ENCODE assay signal across 8 mouse cellular contexts in the genomic region with DNA sequence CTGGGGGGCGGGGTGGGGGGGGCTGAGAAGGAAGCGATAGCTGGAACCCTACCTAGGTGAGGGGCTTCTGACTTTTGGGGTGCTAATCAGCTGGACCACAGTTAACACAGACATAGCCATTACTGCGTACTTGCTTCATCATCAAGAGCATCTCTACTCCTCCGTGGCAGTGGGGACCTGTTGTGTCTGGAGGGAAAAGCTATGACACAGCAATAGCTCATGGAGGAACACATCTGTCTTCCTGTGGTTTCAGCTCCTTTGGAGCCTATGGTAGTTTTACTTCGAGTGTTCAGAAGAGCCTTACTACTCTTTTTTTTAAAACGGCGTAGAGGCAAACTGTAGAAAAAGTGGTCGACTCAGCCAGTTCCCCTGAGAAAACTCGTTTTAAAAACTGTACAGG. TPM values are rescaled to one million over a fixed set of nuclear protein-coding genes. Genes with fewer than 3 reads are reported as not detected.
A peak's percentile ranks its signal among the peaks of the same experiment; 100 is the strongest.
DNase-seq lines count a peak whose midpoint lies in the region; ATAC-seq and TF ChIP-seq lines count a peak whose summit lies in the region.

No protein-coding gene starts in this region.

- H3ac ChIP-seq in myocyte (ENCODE audit: control insufficient read depth, insufficient read length) = peak overlapping the region; percentile 89

- H3K4me3 ChIP-seq in kidney, embryonic 16.5 days (ENCODE audit: low read length) = peak overlapping the region; percentile 86
- H3K4me3 ChIP-seq in cortical plate, adult 2 months (ENCODE audit: insufficient read depth, low read length) = peak overlapping the region; percentile 72
- peak overlapping the region; percentile 74 for H3K4me3 ChIP-seq in hindbrain, embryonic 16.5 days (ENCODE audit: low read length)
- H3K4me3 ChIP-seq in myocyte = peak overlapping the region; percentile 46

- H3K9ac ChIP-seq in kidney, embryonic 16.5 days (replicated peaks; ENCODE audit: low read length) = peak overlapping the region; percentile 91
- peak overlapping the region; percentile 86 for H3K9ac ChIP-seq in hindbrain, embryonic 16.5 days (ENCODE audit: low read depth, low read length)

- H3K79me2 ChIP-seq in myocyte (ENCODE audit: control insufficient read depth, insufficient read depth) = no peaks in the 10 kb centered on the region

- H3K4me1 ChIP-seq in kidney, embryonic 16.5 days (ENCODE audit: insufficient read depth, low read length) = peaks cover 8% of the 10 kb centered on the region
- H3K4me1 ChIP-seq in cortical plate, adult 2 months (ENCODE audit: control insufficient read depth, insufficient read depth, low read length) = peaks cover 6% of the 10 kb centered on the region
- H3K4me1 ChIP-seq in hindbrain, embryonic 16.5 days (ENCODE audit: control insufficient read depth, insufficient read depth, low read depth, low read length) = peaks cover 5% of the 10 kb centered on the region

- no peak for TF ChIP-seq POLR2A in cortical plate, adult 2 months (IDR thresholded peaks at IDR 0.05; ENCODE audit: extremely low read depth, insufficient read depth, low read length)
- TF ChIP-seq POLR2A in myocyte (IDR thresholded peaks at IDR 0.05; ENCODE audit: insufficient read length, low read depth) = no peak

- H3K27ac ChIP-seq in kidney, embryonic 16.5 days (ENCODE audit: low read length) = no peak overlapping the region
- H3K27ac ChIP-seq in cortical plate, adult 2 months (ENCODE audit: insufficient read depth, low read length) = no peak overlapping the region
- peak overlapping the region; percentile 85 for H3K27ac ChIP-seq in hindbrain, embryonic 16.5 days (ENCODE audit: low read depth, low read length)

- DNase-seq in kidney, adult 11 months = no peak
- no peak for DNase-seq in testis, postnatal 10 days (ENCODE audit: low spot score)
- no peak for DNase-seq in layer of hippocampus, adult 9-11 months

- H3K4me2 ChIP-seq in kidney, embryonic 16.5 days (replicated peaks; ENCODE audit: low read depth, low read length) = peak overlapping the region; percentile 83
- H3K4me2 ChIP-seq in hindbrain, embryonic 16.5 days (ENCODE audit: low read length) = peak overlapping the region; percentile 55
- H3K4me2 ChIP-seq in myocyte (ENCODE audit: low read depth) = peak overlapping the region; percentile 65

- no peak for TF ChIP-seq CTCF in cortical plate, adult 2 months (IDR thresholded peaks at IDR 0.05; ENCODE audit: extremely low read depth, insufficient read depth, low read length)

- H3K27me3 ChIP-seq in kidney, embryonic 16.5 days (ENCODE audit: insufficient read depth, low read length) = no peaks in the 10 kb centered on the region
- H3K27me3 ChIP-seq in hindbrain, embryonic 16.5 days (replicated peaks; ENCODE audit: control insufficient read depth, insufficient read depth, low read length) = no peaks in the 10 kb centered on the region
- H3K27me3 ChIP-seq in myocyte (ENCODE audit: control insufficient read depth, insufficient read depth, insufficient read length) = no peaks in the 10 kb centered on the region

- H3K36me3 ChIP-seq in kidney, embryonic 16.5 days (ENCODE audit: insufficient read depth, low read length) = peaks cover 12% of the 10 kb centered on the region
- peaks cover 19% of the 10 kb centered on the region for H3K36me3 ChIP-seq in hindbrain, embryonic 16.5 days (ENCODE audit: control insufficient read depth, insufficient read depth, low read length)
- H3K36me3 ChIP-seq in myocyte (ENCODE audit: control insufficient read depth, insufficient read depth) = peaks cover 15% of the 10 kb centered on the region

- ATAC-seq in kidney, embryonic 16.5 days (ENCODE audit: low FRiP score, low TSS enrichment) = no peak
- ATAC-seq in hindbrain, embryonic 16.5 days = peak; percentile 1; the same call in 1 of the 2 replicates
- no peak for ATAC-seq in erythroid progenitor cell, adult 5-6 weeks (replicated peaks; ENCODE audit: low FRiP score, poor library complexity, severe bottlenecking)

- WGBS in kidney, embryonic 16.5 days = 40% methylated on average over 9 of the region's 9 CpGs
- WGBS in hindbrain, embryonic 16.5 days = 49% methylated on average over 9 of the region's 9 CpGs

- H3K9me3 ChIP-seq in kidney, embryonic 16.5 days (ENCODE audit: low read length) = no peaks in the 10 kb centered on the region
- no peaks in the 10 kb centered on the region for H3K9me3 ChIP-seq in hindbrain, embryonic 16.5 days (ENCODE audit: control insufficient read depth, low read length)

TF ChIP-seq in myocyte, 11 proteins besides CTCF, POLR2A, EP300 and RAD21:
- TF ChIP-seq TCF12 (IDR thresholded peaks at IDR 0.05; ENCODE audit: insufficient read depth, poor library complexity, severe bottlenecking) (no peak), MYOD1 (IDR thresholded peaks at IDR 0.05; ENCODE audit: control insufficient read depth in 1 of 3, insufficient read length in 2 of 3, low read depth in 2 of 3) (no peak), POLR2AphosphoS2 (IDR thresholded peaks at IDR 0.05; ENCODE audit: insufficient read length, low read depth) (no peak), E2F4 (IDR thresholded peaks at IDR 0.05; ENCODE audit: insufficient read depth) (no peak), MYOG (IDR thresholded peaks at IDR 0.05; ENCODE audit: control insufficient read depth in 1 of 3, insufficient read depth in 1 of 3, insufficient read length in 2 of 3, low read depth in 2 of 3) (no peak), CEBPB (IDR thresholded peaks at IDR 0.05; ENCODE audit: insufficient read depth, poor library complexity, severe bottlenecking) (no peak), USF1 (IDR thresholded peaks at IDR 0.05; ENCODE audit: low read depth) (no peak), MAX (IDR thresholded peaks at IDR 0.05; ENCODE audit: low read depth) (no peak), SRF (IDR thresholded peaks at IDR 0.05; ENCODE audit: control insufficient read depth, insufficient read length, low read depth) (no peak), REST (IDR thresholded peaks at IDR 0.05; ENCODE audit: insufficient read depth, insufficient read length) (no peak), TCF3 (IDR thresholded peaks at IDR 0.05; ENCODE audit: insufficient read length, low read depth) (no peak)

RNA-seq across cellular contexts. Expression of a gene that starts 0.7 kb away (rescaled TPM):
- polyA plus RNA-seq in kidney, embryonic 16.5 days (2015; fragmentation: Nextera tagmentation; extraction: Ambion mirVana) = 10.2 and 10.6 TPM in 2 replicates
- polyA plus RNA-seq in cortical plate, adult 2 months (2012; rRNA removed) = 18.2 and 21.5 TPM in 2 replicates
- polyA plus RNA-seq in hindbrain, embryonic 16.5 days (2015; fragmentation: Nextera tagmentation; extraction: Ambion mirVana) = 19.8 and 22.3 TPM in 2 replicates
- polyA plus RNA-seq in myocyte (2012; fragmentation: generic; extraction: Trizol) = 2.0 TPM
- total RNA-seq in erythroid progenitor cell, adult 5-6 weeks (2015; ENCODE audit: low replicate concordance) = 11.5 and 13.4 TPM in 2 replicates
- 11.0 and 32.9 TPM in 2 replicates for total RNA-seq in erythroid progenitor cell, adult 5-6 weeks (2017; ENCODE audit: low replicate concordance)

RNA-seq across cellular contexts. Expression of a gene that starts 8.6 kb away (rescaled TPM):
- not detected in 2 replicates for polyA plus RNA-seq in kidney, embryonic 16.5 days (2015; fragmentation: Nextera tagmentation; extraction: Ambion mirVana)
- polyA plus RNA-seq in cortical plate, adult 2 months (2012; rRNA removed) = 0.06 TPM in 1 of 2 replicates, not detected in the other
- polyA plus RNA-seq in hindbrain, embryonic 16.5 days (2015; fragmentation: Nextera tagmentation; extraction: Ambion mirVana) = not detected in 2 replicates
- not detected for polyA plus RNA-seq in myocyte (2012; fragmentation: generic; extraction: Trizol)
- not detected in 2 replicates for total RNA-seq in erythroid progenitor cell, adult 5-6 weeks (2015; ENCODE audit: low replicate concordance)
- total RNA-seq in erythroid progenitor cell, adult 5-6 weeks (2017; ENCODE audit: low replicate concordance) = not detected in 2 replicates

RNA-seq across cellular contexts. Expression of a gene that starts 18.6 kb away (rescaled TPM):
- not detected in 2 replicates for polyA plus RNA-seq in kidney, embryonic 16.5 days (2015; fragmentation: Nextera tagmentation; extraction: Ambion mirVana)
- not detected in 2 replicates for polyA plus RNA-seq in cortical plate, adult 2 months (2012; rRNA removed)
- polyA plus RNA-seq in hindbrain, embryonic 16.5 days (2015; fragmentation: Nextera tagmentation; extraction: Ambion mirVana) = not detected in 2 replicates
- not detected for polyA plus RNA-seq in myocyte (2012; fragmentation: generic; extraction: Trizol)
- not detected in 2 replicates for total RNA-seq in erythroid progenitor cell, adult 5-6 weeks (2015; ENCODE audit: low replicate concordance)
- total RNA-seq in erythroid progenitor cell, adult 5-6 weeks (2017; ENCODE audit: low replicate concordance) = not detected in 2 replicates

RNA-seq across cellular contexts. Expression of a gene that starts 19.4 kb away (rescaled TPM):
- polyA plus RNA-seq in kidney, embryonic 16.5 days (2015; fragmentation: Nextera tagmentation; extraction: Ambion mirVana) = 9.1 and 9.4 TPM in 2 replicates
- polyA plus RNA-seq in cortical plate, adult 2 months (2012; rRNA removed) = 5.7 and 5.9 TPM in 2 replicates
- 10.8 and 13.8 TPM in 2 replicates for polyA plus RNA-seq in hindbrain, embryonic 16.5 days (2015; fragmentation: Nextera tagmentation; extraction: Ambion mirVana)
- 2.5 TPM for polyA plus RNA-seq in myocyte (2012; fragmentation: generic; extraction: Trizol)
- total RNA-seq in erythroid progenitor cell, adult 5-6 weeks (2015; ENCODE audit: low replicate concordance) = 4.3 and 11.3 TPM in 2 replicates
- total RNA-seq in erythroid progenitor cell, adult 5-6 weeks (2017; ENCODE audit: low replicate concordance) = 2.7 and 3.9 TPM in 2 replicates

RNA-seq across cellular contexts. Expression of a gene that starts 32.8 kb away (rescaled TPM):
- not detected in 2 replicates for polyA plus RNA-seq in kidney, embryonic 16.5 days (2015; fragmentation: Nextera tagmentation; extraction: Ambion mirVana)
- polyA plus RNA-seq in cortical plate, adult 2 months (2012; rRNA removed) = not detected in 2 replicates
- not detected in 2 replicates for polyA plus RNA-seq in hindbrain, embryonic 16.5 days (2015; fragmentation: Nextera tagmentation; extraction: Ambion mirVana)
- not detected for polyA plus RNA-seq in myocyte (2012; fragmentation: generic; extraction: Trizol)
- total RNA-seq in erythroid progenitor cell, adult 5-6 weeks (2015; ENCODE audit: low replicate concordance) = not detected in 2 replicates
- total RNA-seq in erythroid progenitor cell, adult 5-6 weeks (2017; ENCODE audit: low replicate concordance) = not detected in 2 replicates
